Mouse (Mus musculus): ENCODE data around the gene Pde4dip. TPM values are rescaled to one million over a fixed set of nuclear protein-coding genes. Genes with fewer than 3 reads are reported as not detected.
A peak's percentile ranks its signal among the peaks of the same experiment; 100 is the strongest.

Gene Pde4dip
- total and polyA plus RNA-seq, 3 experiments = 1,061 to 1,897 (median 1,629) TPM

DNA sequence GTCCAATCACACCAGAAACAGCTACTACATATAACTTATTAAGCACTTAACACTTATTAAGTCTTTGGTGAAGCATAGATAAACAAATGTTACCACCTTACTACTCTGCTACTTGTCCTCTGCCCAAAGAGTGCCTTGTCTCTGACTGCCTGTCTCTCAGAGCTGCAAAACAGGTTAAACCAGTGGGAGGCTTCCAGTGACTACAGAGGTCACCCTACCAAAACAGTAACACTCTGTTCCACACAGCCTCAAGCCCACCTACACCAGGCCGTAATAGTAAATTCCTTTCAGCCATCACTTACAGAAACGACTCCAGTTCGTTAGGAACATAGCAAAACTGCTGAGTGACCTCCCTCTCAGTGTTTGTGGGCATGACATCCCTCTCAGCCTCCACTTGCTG lies 84.8 kb downstream of the Pde4dip start:
- 41% methylated on average over 3 of the region's 3 CpGs for WGBS
- Histone ChIP-seq H3K27me3 (ENCODE audit: control insufficient read depth, insufficient read depth, low read length) (no peaks in the 10 kb centered on the region), H3K9ac (ENCODE audit: low read depth, low read length) (peak overlapping the region; percentile 25), H3K4me1 (ENCODE audit: control insufficient read depth, insufficient read depth, low read length) (peaks cover 7% of the 10 kb centered on the region), H3K79me2 (replicated peaks; ENCODE audit: control insufficient read depth, insufficient read depth, low read length) (no peaks in the 10 kb centered on the region), H3K36me3 (ENCODE audit: control insufficient read depth, insufficient read depth, low read length) (peaks cover 51% of the 10 kb centered on the region), H3K27ac (peak overlapping the region; percentile 94), H3K4me3 (no peak overlapping the region)
- no peak for TF ChIP-seq POLR2A (IDR thresholded peaks at IDR 0.05; ENCODE audit: insufficient read depth, low read depth, low read length)
- TF ChIP-seq CTCF (IDR thresholded peaks at IDR 0.05) = no peak
- TF ChIP-seq EP300 (IDR thresholded peaks at IDR 0.05; ENCODE audit: insufficient read depth, low read depth, low read length) = no peak
- DNase-seq = peak in 1 of 2 experiments; percentile 13
- intact Hi-C loops (cut with DNase I) = no loop called here

GRCm38 (mm10) chr3:97802927-97803326 lies 85.6 kb downstream of the Pde4dip start:
- 69% methylated on average over 2 of the region's 2 CpGs for WGBS
- DNase-seq = peak in 1 of 2 experiments; percentile 18
- intact Hi-C loops (cut with DNase I) = no loop called here
- Histone ChIP-seq H3K4me1 (ENCODE audit: control insufficient read depth, insufficient read depth, low read length) (peaks cover 6% of the 10 kb centered on the region), H3K9ac (ENCODE audit: low read depth, low read length) (no peak overlapping the region; the same call in 1 of the 2 replicates), H3K4me3 (no peak overlapping the region), H3K27ac (peak overlapping the region; percentile 94), H3K36me3 (ENCODE audit: control insufficient read depth, insufficient read depth, low read length) (peaks cover 45% of the 10 kb centered on the region), H3K27me3 (ENCODE audit: control insufficient read depth, insufficient read depth, low read length) (no peaks in the 10 kb centered on the region), H3K79me2 (replicated peaks; ENCODE audit: control insufficient read depth, insufficient read depth, low read length) (no peaks in the 10 kb centered on the region)
- TF ChIP-seq CTCF (IDR thresholded peaks at IDR 0.05) (no peak), EP300 (IDR thresholded peaks at IDR 0.05; ENCODE audit: insufficient read depth, low read depth, low read length) (no peak), POLR2A (IDR thresholded peaks at IDR 0.05; ENCODE audit: insufficient read depth, low read depth, low read length) (no peak)

- 51% methylated on average over 5 of the region's 5 CpGs for WGBS
- Histone ChIP-seq H3K27me3 (ENCODE audit: control insufficient read depth, insufficient read depth, low read length) (no peaks in the 10 kb centered on the region), H3K27ac (peak overlapping the region; percentile 94), H3K4me1 (ENCODE audit: control insufficient read depth, insufficient read depth, low read length) (peaks cover 6% of the 10 kb centered on the region), H3K36me3 (ENCODE audit: control insufficient read depth, insufficient read depth, low read length) (peaks cover 41% of the 10 kb centered on the region), H3K79me2 (replicated peaks; ENCODE audit: control insufficient read depth, insufficient read depth, low read length) (no peaks in the 10 kb centered on the region), H3K9ac (ENCODE audit: low read depth, low read length) (peak overlapping the region; percentile 54), H3K4me3 (no peak overlapping the region)
- DNase-seq = peak; percentile 43 to 72
- TF ChIP-seq EP300 (IDR thresholded peaks at IDR 0.05; ENCODE audit: insufficient read depth, low read depth, low read length) = peak; percentile 76
- TF ChIP-seq POLR2A (IDR thresholded peaks at IDR 0.05; ENCODE audit: insufficient read depth, low read depth, low read length) = peak; percentile 49; the same call in 1 of the 2 replicates
- no peak for TF ChIP-seq CTCF (IDR thresholded peaks at IDR 0.05)
- intact Hi-C loops (cut with DNase I) = no loop called here
These were observed 86.2 kb downstream of the Pde4dip start for GRCm38 (mm10) chr3:97802297-97802696.

GRCm38 (mm10) chr3:97801178-97801699 lies 87.3 kb downstream of the Pde4dip start:
- Histone ChIP-seq H3K36me3 (ENCODE audit: control insufficient read depth, insufficient read depth, low read length) (peaks cover 45% of the 10 kb centered on the region), H3K27me3 (ENCODE audit: control insufficient read depth, insufficient read depth, low read length) (no peaks in the 10 kb centered on the region), H3K4me3 (peak overlapping the region; percentile 17; the same call in 1 of the 2 replicates), H3K27ac (peak overlapping the region; percentile 94), H3K9ac (ENCODE audit: low read depth, low read length) (0 out of 2 replicates have a peak overlapping the region, but pooled peaks have one; percentile 4), H3K79me2 (replicated peaks; ENCODE audit: control insufficient read depth, insufficient read depth, low read length) (no peaks in the 10 kb centered on the region), H3K4me1 (ENCODE audit: control insufficient read depth, insufficient read depth, low read length) (peaks cover 6% of the 10 kb centered on the region)
- intact Hi-C loops (cut with DNase I) = no loop called here
- peak in 1 of 2 experiments; percentile 10 for DNase-seq
- WGBS = 62% methylated on average over 3 of the region's 3 CpGs
- no peak for TF ChIP-seq EP300 (IDR thresholded peaks at IDR 0.05; ENCODE audit: insufficient read depth, low read depth, low read length)
- no peak for TF ChIP-seq POLR2A (IDR thresholded peaks at IDR 0.05; ENCODE audit: insufficient read depth, low read depth, low read length)
- no peak for TF ChIP-seq CTCF (IDR thresholded peaks at IDR 0.05)

DNA sequence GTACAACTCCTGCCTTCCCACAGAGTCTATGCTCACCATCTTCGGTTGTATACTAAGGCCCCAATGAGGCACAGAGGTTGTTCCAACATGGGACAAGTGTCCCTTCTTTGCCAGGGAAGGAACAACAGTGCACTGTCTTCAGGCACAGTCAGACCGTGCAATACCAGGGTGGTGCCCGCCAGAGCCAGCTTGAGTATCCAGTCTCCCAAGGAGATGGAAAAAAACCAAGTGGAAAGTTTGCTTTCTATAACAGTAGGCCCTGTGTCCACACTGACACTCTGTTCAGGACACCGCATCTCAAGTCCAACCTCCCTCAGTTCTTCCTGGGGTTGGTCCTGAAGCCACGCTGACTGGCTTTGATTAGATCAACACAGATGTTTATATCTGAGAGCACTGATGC lies 87.8 kb downstream of the Pde4dip start:
- Histone ChIP-seq H3K4me1 (ENCODE audit: control insufficient read depth, insufficient read depth, low read length) (peaks cover 6% of the 10 kb centered on the region), H3K9ac (ENCODE audit: low read depth, low read length) (peak overlapping the region; percentile 38; the same call in 1 of the 2 replicates), H3K4me3 (no peak overlapping the region), H3K79me2 (replicated peaks; ENCODE audit: control insufficient read depth, insufficient read depth, low read length) (no peaks in the 10 kb centered on the region), H3K27me3 (ENCODE audit: control insufficient read depth, insufficient read depth, low read length) (no peaks in the 10 kb centered on the region), H3K36me3 (ENCODE audit: control insufficient read depth, insufficient read depth, low read length) (peaks cover 41% of the 10 kb centered on the region), H3K27ac (peak overlapping the region; percentile 81)
- WGBS = 64% methylated on average over 5 of the region's 5 CpGs
- DNase-seq = peak in 1 of 2 experiments; percentile 24
- intact Hi-C loops (cut with DNase I) = no loop called here
- no peak for TF ChIP-seq CTCF (IDR thresholded peaks at IDR 0.05)
- TF ChIP-seq POLR2A (IDR thresholded peaks at IDR 0.05; ENCODE audit: insufficient read depth, low read depth, low read length) = no peak
- TF ChIP-seq EP300 (IDR thresholded peaks at IDR 0.05; ENCODE audit: insufficient read depth, low read depth, low read length) = no peak

- peak overlapping the region; percentile 29; the same call in 1 of the 2 replicates for H3K9ac ChIP-seq (ENCODE audit: low read depth, low read length)
- peak overlapping the region; percentile 81 for H3K27ac ChIP-seq
These were observed 88.5 kb downstream of the Pde4dip start for GRCm38 (mm10) chr3:97800004-97800403.

More at GRCm38 (mm10) chr3:97800004-97800403, 88.5 kb downstream of the Pde4dip start:
- H3K4me3 ChIP-seq = no peak overlapping the region
- no peaks in the 10 kb centered on the region for H3K27me3 ChIP-seq (ENCODE audit: control insufficient read depth, insufficient read depth, low read length)
- no peak for DNase-seq
- H3K36me3 ChIP-seq (ENCODE audit: control insufficient read depth, insufficient read depth, low read length) = peaks cover 41% of the 10 kb centered on the region
- H3K79me2 ChIP-seq (replicated peaks; ENCODE audit: control insufficient read depth, insufficient read depth, low read length) = no peaks in the 10 kb centered on the region
- intact Hi-C loops (cut with DNase I) = no loop called here
- H3K4me1 ChIP-seq (ENCODE audit: control insufficient read depth, insufficient read depth, low read length) = peaks cover 6% of the 10 kb centered on the region
- WGBS = 41% methylated on average over 3 of the region's 3 CpGs
- TF ChIP-seq POLR2A (IDR thresholded peaks at IDR 0.05; ENCODE audit: insufficient read depth, low read depth, low read length) (no peak), EP300 (IDR thresholded peaks at IDR 0.05; ENCODE audit: insufficient read depth, low read depth, low read length) (no peak), CTCF (IDR thresholded peaks at IDR 0.05) (no peak)
